Mouse (Mus musculus) 3T3-L1 (cell line): ENCODE measurements around the gene Angptl1.

Experiments used
- DNase-seq: peaks from one replicate; pipeline ENCODE4 v3.0.0-alpha.2; 2015; ENCODE audit warnings: low read depth, low spot score

Angptl1 gene

GRCm38 (mm10) chr1:156870616-156871015 lies 32.3 kb downstream of the Angptl1 start:
- DNase-seq: no peak

GRCm38 (mm10) chr1:156884782-156885181 lies 46.4 kb downstream of the Angptl1 start:
- no peak for DNase-seq

- peak; percentile 19 for DNase-seq
These were observed 47.5 kb downstream of the Angptl1 start for GRCm38 (mm10) chr1:156885879-156886278.

GRCm38 (mm10) chr1:156888830-156889229 lies 50.5 kb downstream of the Angptl1 start:
- no peak for DNase-seq

- DNase-seq: peak; percentile 29
These were observed 53.2 kb downstream of the Angptl1 start for GRCm38 (mm10) chr1:156891561-156891960.

GRCm38 (mm10) chr1:156901689-156902088 lies 63.3 kb downstream of the Angptl1 start:
- no peak for DNase-seq

GRCm38 (mm10) chr1:156903899-156904298 lies 65.5 kb downstream of the Angptl1 start:
- no peak for DNase-seq

GRCm38 (mm10) chr1:156905660-156906059 lies 67.3 kb downstream of the Angptl1 start:
- DNase-seq: no peak

- no peak for DNase-seq
These were observed 70.9 kb downstream of the Angptl1 start for GRCm38 (mm10) chr1:156909265-156909664.

- DNase-seq: peak; percentile 41
These were observed 71.5 kb downstream of the Angptl1 start for GRCm38 (mm10) chr1:156909866-156910265.
